Mouse (Mus musculus): Measurements from ENCODE around the gene Zc3h12d. TPM values are rescaled to one million over a fixed set of nuclear protein-coding genes. Genes with fewer than 3 reads are reported as not detected.

Gene Zc3h12d
- polyA plus RNA-seq, 1 experiment from 2014 or later: 0.37 TPM

DNA sequence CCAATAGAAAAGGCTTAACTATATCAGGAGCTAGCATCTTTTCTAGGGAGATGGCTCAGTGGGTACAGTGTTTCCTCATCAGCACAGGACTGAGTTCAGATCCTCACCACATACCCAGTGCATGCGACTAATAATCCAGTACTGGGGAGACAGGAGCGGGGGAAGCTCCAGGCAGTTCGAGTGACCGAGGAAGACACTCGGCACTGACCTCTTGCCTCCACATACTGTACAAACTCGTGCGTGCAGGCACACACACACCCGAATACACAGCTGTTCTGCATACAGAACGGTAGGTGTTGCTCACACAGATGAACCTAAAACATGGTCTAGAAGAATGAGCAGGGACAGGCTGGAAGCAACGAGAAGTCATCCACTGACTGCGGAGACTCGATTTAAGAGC is 10.3 kb upstream of the Zc3h12d start:
- Histone ChIP-seq H3K4me1 (no peaks in the 10 kb centered on the region), H3K9ac (no peak overlapping the region), H3K4me3 (no peak overlapping the region), H3K36me3 (peaks cover 41% of the 10 kb centered on the region), H3K27ac (no peak overlapping the region), H3K9me3 (no peaks in the 10 kb centered on the region), H3K4me2 (no peak overlapping the region), H3K27me3 (no peaks in the 10 kb centered on the region)
- ATAC-seq (ENCODE audit: insufficient number of reproducible peaks, low FRiP score, low TSS enrichment, low read depth): no peak
- 95% methylated on average over 12 of the region's 12 CpGs for WGBS

DNA sequence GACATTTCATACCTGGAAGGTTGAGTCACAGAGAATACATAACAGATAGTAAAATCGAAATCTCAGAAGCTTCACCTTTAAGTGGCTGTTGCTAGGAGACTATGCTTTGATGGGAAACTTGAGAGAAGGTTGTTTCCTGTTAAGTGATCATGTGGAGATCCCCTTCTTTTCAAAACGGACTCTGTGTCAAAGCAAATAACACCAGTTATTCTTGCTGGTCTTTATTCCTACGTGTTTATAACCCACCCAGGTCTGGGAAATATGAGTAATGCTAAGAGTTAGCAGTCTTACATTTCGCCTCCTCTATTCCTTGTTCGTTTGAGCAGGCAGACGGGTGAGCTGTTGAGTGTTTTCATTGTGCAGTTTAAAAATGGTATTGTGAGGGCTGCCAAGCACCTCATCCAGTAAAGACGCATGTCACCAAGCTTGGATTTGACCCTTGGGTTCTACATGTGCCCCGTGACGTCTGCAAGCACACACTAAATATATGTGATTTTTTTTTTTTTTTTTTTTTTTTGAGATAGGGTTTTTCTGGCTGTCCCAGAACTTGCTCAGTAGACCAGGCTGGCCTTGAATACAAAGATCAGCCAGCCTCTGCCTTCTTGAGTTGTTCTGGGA is 7.5 kb upstream of the Zc3h12d start:
- no peak overlapping the region for H3K9ac ChIP-seq
- no peak overlapping the region for H3K27ac ChIP-seq
- ATAC-seq (ENCODE audit: insufficient number of reproducible peaks, low FRiP score, low TSS enrichment, low read depth): 0 out of 2 replicates have a peak, but pooled peaks have one; percentile 35
- no peaks in the 10 kb centered on the region for H3K9me3 ChIP-seq
- H3K4me1 ChIP-seq: no peaks in the 10 kb centered on the region
- H3K36me3 ChIP-seq: peaks cover 32% of the 10 kb centered on the region
- H3K4me3 ChIP-seq: no peak overlapping the region
- no peak overlapping the region for H3K4me2 ChIP-seq
- 72% methylated on average over 9 of the region's 9 CpGs for WGBS
- H3K27me3 ChIP-seq: no peaks in the 10 kb centered on the region

DNA sequence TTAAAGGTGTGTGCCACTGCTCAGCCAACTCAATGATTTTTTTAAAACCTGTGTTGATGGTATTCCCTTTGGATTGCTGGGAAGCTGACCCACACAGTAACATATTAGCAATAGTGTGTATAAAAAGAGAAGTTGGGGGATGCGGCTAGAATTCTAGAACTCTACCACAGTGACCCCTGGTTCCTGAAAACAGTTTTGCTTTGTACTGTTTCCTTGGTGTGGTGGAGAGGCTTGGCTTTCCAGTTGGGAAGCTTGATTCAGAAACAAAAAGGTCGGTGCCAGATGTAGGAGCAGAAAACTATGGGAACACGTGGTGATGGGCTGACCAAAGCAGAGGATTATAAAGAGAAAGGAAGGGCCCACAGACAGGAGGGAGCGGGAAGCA is 7.0 kb upstream of the Zc3h12d start:
- Histone ChIP-seq H3K9ac (no peak overlapping the region), H3K27ac (no peak overlapping the region), H3K4me3 (no peak overlapping the region), H3K4me2 (no peak overlapping the region), H3K36me3 (peaks cover 29% of the 10 kb centered on the region), H3K9me3 (no peaks in the 10 kb centered on the region), H3K27me3 (no peaks in the 10 kb centered on the region), H3K4me1 (no peaks in the 10 kb centered on the region)
- 90% methylated on average over 4 of the region's 4 CpGs for WGBS
- ATAC-seq (ENCODE audit: insufficient number of reproducible peaks, low FRiP score, low TSS enrichment, low read depth): no peak

DNA sequence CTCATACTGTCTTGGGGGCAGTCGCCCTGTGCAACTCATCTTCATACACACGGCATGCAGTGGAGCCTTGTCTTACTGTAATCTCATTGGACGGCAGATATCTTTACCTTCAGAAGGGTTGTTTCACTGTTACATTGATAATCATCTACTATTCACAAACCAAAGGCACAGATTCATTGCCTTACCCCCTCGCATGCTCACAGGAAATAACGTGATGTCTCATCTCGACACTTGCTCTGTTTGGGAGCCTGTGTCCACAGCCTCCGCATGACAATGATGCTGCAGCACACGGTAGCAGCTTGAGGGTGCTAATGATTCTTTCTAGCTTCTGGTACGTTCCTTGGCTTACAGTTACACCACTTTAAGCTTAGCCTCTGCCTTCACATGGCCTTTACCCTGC is 6.2 kb upstream of the Zc3h12d start:
- ATAC-seq (ENCODE audit: insufficient number of reproducible peaks, low FRiP score, low TSS enrichment, low read depth): no peak
- H3K9ac ChIP-seq: no peak overlapping the region

DNA sequence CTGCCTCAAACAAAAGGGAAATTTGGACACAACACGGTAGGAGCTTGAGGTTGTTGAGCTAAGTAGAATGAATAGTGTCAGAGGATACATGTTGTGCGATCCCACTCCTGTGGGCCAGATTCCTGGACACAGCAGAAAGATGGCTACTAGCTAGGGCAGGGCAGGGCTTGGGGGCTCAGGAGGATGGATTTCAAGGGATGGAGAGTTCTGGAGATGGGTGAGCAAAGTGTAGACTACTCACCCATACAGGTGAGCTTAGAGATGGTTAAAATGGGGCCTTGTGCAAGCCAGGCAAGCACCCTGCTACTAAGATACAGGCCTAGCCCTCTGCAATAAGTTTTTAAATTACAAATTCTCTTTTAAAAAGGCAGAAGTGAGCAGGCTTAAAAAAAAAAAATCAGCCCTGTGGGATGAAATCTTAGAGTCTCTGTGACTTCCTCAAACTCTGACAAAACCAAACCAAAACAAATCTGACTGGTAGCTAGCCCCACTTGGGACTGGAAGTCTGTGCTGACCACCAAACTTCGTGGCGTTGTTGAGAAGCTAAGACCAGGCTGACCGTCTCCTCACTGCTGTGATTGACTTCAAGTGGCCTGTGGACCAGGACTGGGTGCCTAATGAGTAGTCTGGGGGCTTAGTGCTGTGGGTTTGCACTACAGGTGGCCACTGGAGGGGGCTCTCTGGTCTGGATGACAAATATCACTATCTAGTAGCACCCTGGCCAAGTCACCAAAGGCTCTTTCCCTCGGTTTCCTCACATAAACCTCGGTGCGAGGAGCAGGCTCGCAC is 1.3 kb downstream of the Zc3h12d start:
- Histone ChIP-seq H3K9me3 (no peaks in the 10 kb centered on the region), H3K36me3 (no peaks in the 10 kb centered on the region), H3K4me3 (no peak overlapping the region), H3K9ac (no peak overlapping the region), H3K27ac (no peak overlapping the region), H3K4me2 (no peak overlapping the region), H3K4me1 (peaks cover 9% of the 10 kb centered on the region), H3K27me3 (no peaks in the 10 kb centered on the region)
- WGBS: 82% methylated on average over 9 of the region's 9 CpGs
- no peak for ATAC-seq (ENCODE audit: insufficient number of reproducible peaks, low FRiP score, low TSS enrichment, low read depth)

More for the DNA sequence above, 6.2 kb upstream of the Zc3h12d start:
- Histone ChIP-seq H3K36me3 (peaks cover 23% of the 10 kb centered on the region), H3K4me2 (no peak overlapping the region), H3K4me1 (no peaks in the 10 kb centered on the region), H3K4me3 (no peak overlapping the region), H3K27me3 (no peaks in the 10 kb centered on the region), H3K9me3 (no peaks in the 10 kb centered on the region), H3K27ac (no peak overlapping the region)
- WGBS: 96% methylated on average over 9 of the region's 9 CpGs

DNA sequence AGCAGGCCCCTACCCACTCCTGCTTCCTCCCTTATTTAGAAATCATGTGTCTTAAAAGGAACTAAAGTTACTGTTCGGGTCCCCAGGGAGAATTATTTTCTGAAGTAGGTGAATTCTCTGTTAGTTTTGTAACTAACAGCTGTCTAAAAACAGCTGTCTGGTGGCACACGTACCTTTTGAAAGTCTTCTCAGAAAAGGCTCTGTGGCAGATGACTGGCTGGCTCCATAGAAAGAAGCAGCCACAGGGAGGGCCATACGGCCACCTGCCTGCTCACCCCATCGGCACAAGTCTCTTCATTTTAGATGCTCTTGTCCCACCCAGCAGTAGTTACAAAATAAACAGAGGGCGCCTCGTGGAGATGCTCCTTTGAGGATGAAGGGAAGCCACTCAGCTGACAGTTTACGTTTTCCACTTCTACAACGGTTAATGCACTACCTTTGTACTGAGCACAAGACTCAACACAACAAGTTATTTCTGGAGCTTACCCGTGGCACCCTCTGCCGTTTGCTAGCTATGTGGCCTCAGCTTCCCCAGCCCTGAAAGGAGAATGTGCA is 2.5 kb downstream of the Zc3h12d start:
- ATAC-seq (ENCODE audit: insufficient number of reproducible peaks, low FRiP score, low TSS enrichment, low read depth): no peak
- H3K4me1 ChIP-seq: peaks cover 13% of the 10 kb centered on the region
- H3K27ac ChIP-seq: no peak overlapping the region
- H3K9ac ChIP-seq: no peak overlapping the region
- H3K9me3 ChIP-seq: no peaks in the 10 kb centered on the region
- no peak overlapping the region for H3K4me2 ChIP-seq
- WGBS: 67% methylated on average over 10 of the region's 10 CpGs
- no peak overlapping the region for H3K4me3 ChIP-seq
- H3K27me3 ChIP-seq: no peaks in the 10 kb centered on the region
- H3K36me3 ChIP-seq: no peaks in the 10 kb centered on the region

DNA sequence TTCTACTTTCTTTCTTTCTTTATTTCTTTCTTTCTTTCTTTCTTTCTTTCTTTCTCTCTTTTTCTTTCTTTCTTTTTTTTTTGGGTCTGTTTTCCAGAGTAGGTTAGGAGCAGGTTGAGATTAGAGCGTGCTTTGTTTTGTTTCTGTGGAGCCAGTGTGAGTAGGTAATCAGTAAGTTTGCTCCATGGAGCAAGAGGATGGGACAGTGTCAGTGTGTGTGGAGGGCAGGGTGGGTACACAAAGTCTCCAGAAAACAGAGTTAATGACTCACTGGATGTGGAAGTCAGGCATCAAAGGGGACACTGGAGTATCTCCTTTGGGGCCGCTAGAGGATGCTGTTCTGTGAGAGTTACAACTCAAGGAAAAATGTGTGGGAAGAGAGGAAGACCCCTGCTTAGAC is 4.6 kb downstream of the Zc3h12d start:
- no peak for ATAC-seq (ENCODE audit: insufficient number of reproducible peaks, low FRiP score, low TSS enrichment, low read depth)
- H3K9ac ChIP-seq: no peak overlapping the region
- 75% methylated on average over 2 of the region's 2 CpGs for WGBS

DNA sequence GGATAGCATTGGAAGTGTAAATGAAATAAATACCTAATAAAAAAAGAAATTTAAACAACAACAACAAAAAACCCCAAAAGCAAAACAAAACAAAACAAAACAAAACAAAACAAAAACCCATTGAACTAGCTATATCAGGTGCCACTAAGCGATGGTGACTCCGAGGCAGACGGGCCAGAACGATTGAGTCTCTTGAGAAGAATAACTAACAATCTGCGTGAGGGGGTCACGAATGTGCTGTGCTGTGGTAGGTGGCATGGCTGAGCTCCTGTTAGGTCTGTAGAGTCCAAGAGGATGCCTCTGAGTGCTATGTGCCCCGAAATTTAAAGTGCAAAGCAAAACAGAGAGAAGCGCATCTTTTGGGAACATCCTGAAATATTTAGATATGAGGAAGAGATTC is 5.2 kb downstream of the Zc3h12d start:
- H3K4me2 ChIP-seq: no peak overlapping the region
- H3K9ac ChIP-seq: no peak overlapping the region
- no peaks in the 10 kb centered on the region for H3K9me3 ChIP-seq
- no peaks in the 10 kb centered on the region for H3K36me3 ChIP-seq
- ATAC-seq (ENCODE audit: insufficient number of reproducible peaks, low FRiP score, low TSS enrichment, low read depth): no peak
- H3K4me1 ChIP-seq: peaks cover 14% of the 10 kb centered on the region
- no peak overlapping the region for H3K27ac ChIP-seq
- no peaks in the 10 kb centered on the region for H3K27me3 ChIP-seq
- H3K4me3 ChIP-seq: no peak overlapping the region
- 93% methylated on average over 8 of the region's 8 CpGs for WGBS

More for the DNA sequence above, 4.6 kb downstream of the Zc3h12d start:
- Histone ChIP-seq H3K9me3 (no peaks in the 10 kb centered on the region), H3K27me3 (no peaks in the 10 kb centered on the region), H3K27ac (no peak overlapping the region), H3K4me1 (peaks cover 17% of the 10 kb centered on the region), H3K36me3 (no peaks in the 10 kb centered on the region), H3K4me3 (no peak overlapping the region), H3K4me2 (no peak overlapping the region)

DNA sequence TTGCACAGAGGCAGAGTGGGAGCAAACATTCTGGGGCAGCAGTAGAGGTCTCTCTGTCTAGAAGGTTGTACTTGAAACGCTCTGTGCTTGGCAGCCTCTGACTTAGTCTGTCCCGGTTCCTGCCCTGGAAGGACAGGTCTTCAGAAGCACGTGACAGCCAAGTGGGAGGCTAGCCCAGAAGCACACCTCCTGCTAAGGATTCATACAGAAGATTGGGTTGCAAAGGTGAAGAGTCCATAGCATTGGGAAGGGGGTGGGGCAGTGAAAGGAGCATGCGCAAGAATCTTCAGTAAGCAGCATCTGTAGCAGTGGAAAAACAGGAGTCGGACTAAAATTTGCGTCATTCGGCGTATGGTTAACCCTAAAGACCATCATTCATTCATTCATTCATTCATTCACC is 5.8 kb downstream of the Zc3h12d start:
- 86% methylated on average over 8 of the region's 8 CpGs for WGBS
- no peak overlapping the region for H3K9ac ChIP-seq

DNA sequence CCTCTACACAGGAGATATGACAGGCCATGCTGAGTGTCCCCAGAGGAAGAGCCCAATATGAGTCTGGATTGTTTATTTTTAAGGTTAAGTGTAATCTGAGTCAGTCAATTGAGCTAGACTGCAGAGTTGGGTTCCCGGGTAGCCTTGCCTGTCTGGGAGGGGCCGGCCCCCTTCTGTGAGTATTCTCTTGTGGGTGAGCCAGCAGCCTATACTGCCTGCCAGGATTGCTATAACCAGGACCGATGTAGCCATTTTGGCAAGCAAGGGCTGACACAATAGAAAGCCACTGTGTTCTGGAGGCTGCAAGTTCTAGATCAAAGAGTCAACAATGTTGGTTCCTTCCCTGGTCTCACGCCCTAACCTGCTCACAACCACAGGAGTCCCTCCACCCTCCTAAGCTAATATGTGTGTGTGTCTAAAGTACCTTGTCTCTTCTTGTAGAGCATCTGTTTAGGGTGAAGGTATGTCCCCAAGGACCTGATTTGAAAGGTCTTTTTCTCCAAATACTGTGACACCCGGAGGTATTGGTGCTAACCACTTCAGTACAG is 6.7 kb downstream of the Zc3h12d start:
- 77% methylated on average over 5 of the region's 5 CpGs for WGBS
- H3K4me3 ChIP-seq: no peak overlapping the region
- ATAC-seq (ENCODE audit: insufficient number of reproducible peaks, low FRiP score, low TSS enrichment, low read depth): no peak

More for the DNA sequence above, 5.8 kb downstream of the Zc3h12d start:
- Histone ChIP-seq H3K4me1 (peaks cover 14% of the 10 kb centered on the region), H3K27me3 (no peaks in the 10 kb centered on the region), H3K4me2 (no peak overlapping the region), H3K9me3 (no peaks in the 10 kb centered on the region), H3K36me3 (no peaks in the 10 kb centered on the region), H3K4me3 (no peak overlapping the region), H3K27ac (no peak overlapping the region)
- ATAC-seq (ENCODE audit: insufficient number of reproducible peaks, low FRiP score, low TSS enrichment, low read depth): no peak

DNA sequence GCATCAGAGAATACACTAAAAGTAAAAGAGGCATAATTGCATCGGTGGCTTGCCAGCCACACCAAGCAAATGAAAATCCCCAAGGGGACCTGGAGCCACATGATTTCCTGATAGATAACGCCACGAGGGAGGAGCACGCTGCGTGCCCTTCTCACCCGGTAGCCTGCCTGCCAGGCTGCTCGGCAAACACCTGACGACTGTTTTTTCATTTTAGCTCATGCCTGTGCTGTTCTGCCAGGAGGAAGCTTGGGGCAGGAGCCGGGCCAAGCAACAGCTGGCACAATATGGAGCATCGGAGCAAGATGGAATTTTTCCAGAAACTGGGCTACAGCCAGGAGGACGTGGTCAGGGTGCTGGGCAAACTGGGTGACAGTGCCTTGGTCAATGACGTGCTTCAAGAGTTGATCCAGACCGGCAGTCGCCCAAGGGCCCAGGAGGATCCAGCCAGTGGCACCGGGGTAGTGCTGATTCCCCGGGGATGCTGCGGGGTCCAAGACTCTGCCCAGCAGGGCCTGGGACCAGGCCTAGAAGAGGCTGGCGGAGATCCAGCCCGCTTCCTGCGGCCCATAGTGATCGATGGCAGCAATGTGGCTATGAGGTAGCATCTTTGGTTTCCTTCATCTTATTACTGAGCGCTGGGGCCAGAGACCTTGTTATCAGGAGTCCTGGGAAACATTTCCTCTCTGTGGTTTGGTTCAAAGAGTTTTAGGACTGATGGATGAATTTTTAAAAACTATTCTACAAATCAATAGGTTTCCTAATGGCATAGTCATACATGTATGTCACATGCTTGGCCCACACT is 7.5 kb downstream of the Zc3h12d start:
- Histone ChIP-seq H3K9me3 (no peaks in the 10 kb centered on the region), H3K36me3 (no peaks in the 10 kb centered on the region), H3K4me2 (no peak overlapping the region), H3K4me1 (peaks cover 14% of the 10 kb centered on the region), H3K27ac (no peak overlapping the region), H3K9ac (no peak overlapping the region), H3K4me3 (no peak overlapping the region), H3K27me3 (no peaks in the 10 kb centered on the region)
- ATAC-seq (ENCODE audit: insufficient number of reproducible peaks, low FRiP score, low TSS enrichment, low read depth): no peak
- 79% methylated on average over 22 of the region's 22 CpGs for WGBS

More for the DNA sequence above, 6.7 kb downstream of the Zc3h12d start:
- H3K4me1 ChIP-seq: peaks cover 14% of the 10 kb centered on the region
- no peaks in the 10 kb centered on the region for H3K9me3 ChIP-seq
- no peaks in the 10 kb centered on the region for H3K36me3 ChIP-seq
- no peak overlapping the region for H3K9ac ChIP-seq
- no peak overlapping the region for H3K27ac ChIP-seq
- no peaks in the 10 kb centered on the region for H3K27me3 ChIP-seq
- H3K4me2 ChIP-seq: no peak overlapping the region
